Mouse (Mus musculus): ENCODE data around the gene Tas1r3.

Gene Tas1r3

DNA sequence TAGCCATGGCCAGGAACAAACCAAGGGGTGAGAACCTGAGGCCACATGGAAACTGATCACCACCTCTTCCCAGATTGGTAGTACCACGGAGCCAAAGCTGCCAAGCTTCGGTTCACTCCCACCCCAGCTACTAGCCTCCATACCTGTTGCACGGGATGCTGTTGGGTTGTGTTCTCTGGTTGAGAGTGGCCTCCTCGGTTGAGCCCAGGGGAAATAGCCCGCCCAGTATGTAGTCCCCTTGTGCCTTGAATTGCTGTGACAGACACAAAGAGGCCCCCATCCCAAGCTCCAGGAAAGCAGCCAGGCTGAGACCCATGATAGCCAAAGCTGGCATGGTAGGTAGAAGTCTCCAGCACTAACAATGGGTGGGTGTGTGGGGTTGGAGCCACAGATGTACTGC, at the start of gene Tas1r3:
Tas1r3 (minus strand) TSS at position 362 of the 400 bp plus-strand sequence.
- in situ Hi-C loops (cut with MboI; ENCODE audit: unreplicated experiment in 2 of 2), result no loop called here

- in situ Hi-C loops (cut with MboI; ENCODE audit: unreplicated experiment in 2 of 2), result no loop called here
Observed at GRCm38 (mm10) chr4:155908751-155909150, 45.6 kb upstream of the Tas1r3 start.

DNA sequence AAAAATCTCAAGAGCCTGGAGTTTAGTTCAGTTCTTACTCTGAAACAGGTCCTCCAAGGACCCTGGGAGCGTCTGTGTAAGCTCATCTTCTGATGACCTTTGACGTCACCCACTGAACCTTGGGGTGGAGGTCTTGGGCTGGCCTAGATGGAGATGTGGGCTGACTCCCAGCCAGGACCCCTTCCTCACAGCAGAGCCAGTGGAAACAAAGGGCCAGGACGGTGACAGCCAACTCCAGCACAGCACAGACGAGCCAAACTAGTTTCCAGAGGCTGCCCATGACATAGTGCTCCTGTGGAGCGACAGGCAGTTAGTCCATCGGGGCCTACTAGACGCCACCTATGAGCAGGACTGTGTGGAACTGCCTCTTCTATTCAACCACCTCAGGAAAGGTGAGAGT, 45.1 kb upstream of the Tas1r3 start:
- in situ Hi-C loops (cut with MboI; ENCODE audit: unreplicated experiment in 2 of 2), result no loop called here

DNA sequence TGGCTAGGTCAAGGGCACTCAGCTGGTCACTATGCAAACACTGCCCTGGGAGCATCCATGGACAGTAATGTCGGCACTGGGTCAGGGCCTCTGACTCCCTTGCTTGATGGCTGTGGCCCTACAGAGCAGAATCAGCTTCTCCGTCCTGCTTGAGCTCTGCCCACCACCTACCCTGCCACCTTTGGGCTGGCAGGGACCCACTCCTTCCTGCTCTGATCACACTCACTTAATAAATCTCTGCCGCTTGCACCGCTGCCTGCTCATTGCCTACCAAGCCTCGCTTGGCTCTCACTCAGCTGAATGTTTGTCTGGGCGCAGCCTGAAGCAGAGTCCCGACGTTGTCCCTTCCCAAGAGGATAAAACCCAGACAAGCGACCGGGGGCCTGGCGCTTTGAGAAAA, 43.8 kb upstream of the Tas1r3 start:
- in situ Hi-C loops (cut with MboI; ENCODE audit: unreplicated experiment in 2 of 2), result no loop called here

DNA sequence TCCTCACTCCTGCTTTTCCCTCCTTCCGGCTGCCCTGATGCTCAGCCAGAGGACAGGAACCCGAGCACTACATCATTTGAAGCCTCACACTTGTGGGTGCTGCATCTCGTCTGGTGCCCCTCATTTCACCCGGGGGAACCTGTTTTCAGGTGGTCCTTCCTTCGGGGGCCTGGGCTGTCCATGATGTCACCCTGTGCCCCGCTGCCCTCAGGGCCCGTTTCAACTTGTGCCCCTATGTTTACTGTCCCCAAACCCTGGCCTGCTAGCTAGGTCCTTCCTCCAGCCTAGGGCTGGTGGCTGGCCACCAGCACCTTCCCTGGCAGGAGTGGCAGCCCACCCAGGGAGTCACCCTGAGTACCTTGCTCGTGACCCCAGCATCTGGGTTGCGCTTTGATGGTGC, 43.0 kb upstream of the Tas1r3 start:
- in situ Hi-C loops (cut with MboI; ENCODE audit: unreplicated experiment in 2 of 2), result no loop called here

DNA sequence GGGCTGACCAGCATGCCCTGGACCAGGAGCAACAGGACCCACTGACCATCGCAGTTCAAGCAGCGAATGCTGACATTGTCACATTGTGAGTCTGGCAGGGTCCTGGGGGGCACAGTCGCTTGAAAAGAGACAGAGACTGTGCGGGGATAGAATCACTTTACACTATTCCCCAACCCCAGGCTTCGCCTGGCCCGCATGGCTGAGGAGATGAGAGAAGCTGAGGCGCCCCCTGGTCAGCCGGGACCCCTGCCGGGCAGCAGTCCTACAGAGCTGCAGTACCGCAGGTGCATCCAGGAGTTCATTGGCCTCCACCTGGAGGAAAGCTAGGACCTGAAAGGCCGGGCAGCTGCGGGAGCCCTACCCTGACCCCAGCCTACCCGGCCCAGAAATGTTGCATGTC, 42.5 kb upstream of the Tas1r3 start:
- in situ Hi-C loops (cut with MboI; ENCODE audit: unreplicated experiment in 2 of 2), result no loop called here

- in situ Hi-C loops (cut with MboI; ENCODE audit: unreplicated experiment in 2 of 2), result no loop called here
Observed at GRCm38 (mm10) chr4:155904318-155905102, 41.3 kb upstream of the Tas1r3 start.

DNA sequence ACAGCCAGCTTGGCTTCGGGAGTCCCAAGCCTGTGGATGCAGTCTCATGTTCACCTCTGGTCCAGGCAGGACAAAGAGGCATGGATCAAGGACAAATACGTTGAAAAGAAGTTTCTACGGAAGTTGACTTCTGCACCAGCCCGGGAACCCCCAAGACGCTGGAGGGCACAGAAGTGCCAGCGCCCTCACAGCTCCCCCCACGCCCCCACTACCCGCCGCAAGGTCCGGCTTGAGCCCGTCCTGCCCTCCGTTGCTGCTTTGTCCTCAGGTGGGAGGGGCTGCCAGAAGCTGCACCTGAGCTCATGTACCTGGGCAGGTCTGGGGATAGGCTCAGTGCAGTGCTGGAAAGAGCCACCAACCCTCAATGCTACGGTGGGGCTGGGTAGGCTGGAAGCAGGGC, 40.1 kb upstream of the Tas1r3 start:
- in situ Hi-C loops (cut with MboI; ENCODE audit: unreplicated experiment in 2 of 2), result no loop called here

DNA sequence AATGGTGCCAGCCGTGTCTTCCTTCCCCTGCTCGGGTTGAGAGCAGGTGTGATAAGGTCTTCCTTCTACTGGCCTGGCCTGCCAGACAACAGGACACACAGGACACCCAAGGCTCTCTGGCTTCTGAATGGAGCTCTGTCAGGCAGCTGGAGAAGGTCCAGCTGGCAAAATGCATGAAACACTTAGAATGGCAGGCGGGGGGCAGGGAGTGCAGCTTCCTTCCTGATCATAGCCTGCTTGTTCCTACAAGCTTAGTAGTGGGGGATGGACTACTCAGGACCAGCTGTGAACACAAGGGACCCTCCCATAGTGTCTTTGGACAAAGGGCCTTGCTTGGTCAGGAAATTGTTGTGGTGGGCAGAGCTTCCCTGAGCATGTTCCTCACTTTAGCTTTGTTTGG, 38.0 kb upstream of the Tas1r3 start:
- in situ Hi-C loops (cut with MboI; ENCODE audit: unreplicated experiment in 2 of 2), result no loop called here

DNA sequence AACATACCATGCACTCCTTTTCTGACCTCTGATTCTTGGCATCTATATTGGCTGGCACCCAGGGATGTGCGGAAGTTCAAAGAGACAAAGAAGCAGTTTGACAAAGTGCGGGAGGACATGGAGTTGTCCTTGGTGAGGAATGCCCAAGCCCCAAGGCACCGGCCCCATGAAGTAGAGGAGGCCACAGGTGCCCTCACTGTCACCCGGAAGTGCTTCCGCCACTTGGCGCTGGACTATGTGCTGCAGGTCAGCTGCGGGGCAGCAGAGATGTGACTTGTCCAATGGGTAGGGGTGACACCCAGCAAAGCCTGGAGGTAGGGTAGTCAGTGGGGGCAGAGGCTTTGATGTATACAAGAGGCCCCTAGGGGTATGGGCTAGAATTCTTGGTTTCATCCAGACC, 36.2 kb upstream of the Tas1r3 start:
- in situ Hi-C loops (cut with MboI; ENCODE audit: unreplicated experiment in 2 of 2), result no loop called here

GRCm38 (mm10) chr4:155898318-155898717, 35.2 kb upstream of the Tas1r3 start:
- in situ Hi-C loops (cut with MboI; ENCODE audit: unreplicated experiment in 2 of 2), result no loop called here

- in situ Hi-C loops (cut with MboI; ENCODE audit: unreplicated experiment in 2 of 2), result no loop called here
Observed at GRCm38 (mm10) chr4:155896461-155896860, 33.3 kb upstream of the Tas1r3 start.

DNA sequence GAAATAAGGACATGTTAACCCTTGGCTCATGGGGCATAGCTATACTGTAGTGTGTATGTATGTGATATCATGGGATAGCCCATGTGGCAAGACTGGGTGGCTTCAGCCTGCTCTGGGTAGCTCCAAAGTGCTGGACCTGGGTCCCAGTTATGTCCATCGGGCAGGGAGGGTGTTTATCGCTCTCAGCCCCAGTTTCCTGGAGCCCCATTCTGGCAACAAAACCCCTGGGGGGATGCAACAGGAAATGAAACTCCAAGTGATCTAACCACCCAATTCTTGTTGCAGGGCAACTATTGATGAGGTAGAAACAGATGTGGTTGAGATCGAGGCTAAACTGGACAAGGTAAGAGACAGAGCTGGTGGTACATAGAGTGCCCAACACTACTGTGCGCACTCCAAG, 32.7 kb upstream of the Tas1r3 start:
- in situ Hi-C loops (cut with MboI; ENCODE audit: unreplicated experiment in 2 of 2), result no loop called here

GRCm38 (mm10) chr4:155895216-155895615, 32.1 kb upstream of the Tas1r3 start:
- in situ Hi-C loops (cut with MboI; ENCODE audit: unreplicated experiment in 2 of 2), result no loop called here

DNA sequence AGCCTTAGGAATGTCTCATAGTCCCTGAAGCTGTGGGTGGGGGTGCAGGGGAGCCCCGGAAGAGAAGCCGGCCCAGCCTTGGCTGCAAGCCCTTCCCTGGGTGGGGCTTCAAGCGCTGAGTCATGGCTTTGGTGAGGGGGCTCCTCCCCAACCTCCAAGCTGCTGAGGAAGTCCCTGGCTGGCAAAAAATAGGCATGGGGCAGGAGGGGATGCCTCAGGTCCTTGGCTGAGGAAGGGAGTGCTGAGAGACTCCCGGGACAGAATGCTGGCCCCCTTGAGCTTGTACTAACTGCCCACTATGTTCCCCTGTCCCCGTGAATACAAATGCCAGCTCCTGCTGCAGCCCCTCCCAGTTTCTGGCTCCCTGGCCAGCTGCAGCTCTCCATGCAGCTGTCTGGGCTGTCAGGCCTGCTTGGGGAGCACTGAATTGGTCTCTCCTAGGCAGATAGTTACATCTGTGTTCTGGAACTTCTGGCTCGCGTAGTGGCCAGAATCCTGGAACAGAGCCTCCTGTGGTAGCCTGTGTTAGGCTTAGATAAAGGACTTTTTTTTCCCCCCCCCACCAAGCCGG, 31.2 kb upstream of the Tas1r3 start:
- in situ Hi-C loops (cut with MboI; ENCODE audit: unreplicated experiment in 2 of 2), result loop anchor here in 1 of 2 experiments (5.0 kb wide), 1 partner anchor 48 kb away; the partner anchor contains the start of gene Ube2j2

- in situ Hi-C loops (cut with MboI; ENCODE audit: unreplicated experiment in 2 of 2), result loop anchor here in 1 of 2 experiments (5.0 kb wide), 1 partner anchor 49 kb away; the partner anchor contains the start of gene Ube2j2
Observed at GRCm38 (mm10) chr4:155893212-155893690, 30.1 kb upstream of the Tas1r3 start.

- in situ Hi-C loops (cut with MboI; ENCODE audit: unreplicated experiment in 2 of 2), result loop anchor here in 1 of 2 experiments (5.0 kb wide), 1 partner anchor 50 kb away; the partner anchor contains the start of gene Ube2j2
Observed at GRCm38 (mm10) chr4:155892438-155893211, 29.5 kb upstream of the Tas1r3 start.

DNA sequence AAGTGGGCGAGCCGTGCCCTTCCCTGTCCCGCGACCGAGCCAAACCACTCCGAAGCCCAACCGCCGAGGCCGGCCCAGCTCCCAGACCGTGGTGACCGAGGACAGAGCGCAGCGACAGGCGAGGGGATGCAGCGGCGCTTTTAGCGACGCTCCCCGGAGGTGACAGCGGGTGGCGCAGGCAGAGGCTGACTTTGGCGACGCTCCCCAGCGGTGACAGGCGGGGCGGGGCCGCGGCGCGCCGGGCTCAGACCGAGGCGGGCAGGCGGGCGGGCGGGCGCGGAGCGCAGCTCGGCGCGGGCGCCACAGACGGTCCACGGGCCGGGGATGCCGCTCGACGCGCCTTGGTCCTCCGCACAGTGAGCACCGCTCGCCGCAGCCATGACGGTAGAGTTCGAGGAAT, 28.9 kb upstream of the Tas1r3 start:
- in situ Hi-C loops (cut with MboI; ENCODE audit: unreplicated experiment in 2 of 2), result loop anchor here in 1 of 2 experiments (5.0 kb wide), 1 partner anchor 50 kb away; the partner anchor contains the start of gene Ube2j2

DNA sequence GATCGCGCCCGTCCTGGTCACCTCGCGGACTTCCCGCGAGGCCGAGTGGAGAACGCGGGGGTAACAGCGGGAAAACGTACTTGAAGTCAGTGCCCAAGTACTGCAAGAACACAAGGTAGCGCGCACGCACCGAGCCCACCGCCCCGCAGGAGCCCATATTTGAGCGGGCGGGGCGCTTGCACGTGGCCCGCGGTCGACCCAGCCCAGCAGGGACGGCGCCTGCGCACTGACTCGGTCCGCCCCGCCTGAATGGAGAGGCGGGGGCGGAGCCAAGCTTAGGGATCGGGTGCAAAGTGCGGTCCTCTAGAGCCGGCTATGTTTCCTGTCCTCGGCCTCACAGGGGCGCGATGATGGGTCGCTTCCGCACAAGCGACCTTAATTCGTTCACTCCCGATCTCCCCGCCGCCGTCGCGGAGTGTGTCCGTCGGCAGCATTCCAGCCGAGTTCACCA, 28.4 kb upstream of the Tas1r3 start, which contains the start of the genes Pusl1 and Acap3:
Pusl1 (minus strand) TSS at position 231 of the 451 bp plus-strand sequence.
Acap3 (plus strand) TSS at position 272 of the 451 bp plus-strand sequence.
- in situ Hi-C loops (cut with MboI; ENCODE audit: unreplicated experiment in 2 of 2), result loop anchor here in 1 of 2 experiments (5.0 kb wide), 1 partner anchor 51 kb away; the partner anchor contains the start of gene Ube2j2

DNA sequence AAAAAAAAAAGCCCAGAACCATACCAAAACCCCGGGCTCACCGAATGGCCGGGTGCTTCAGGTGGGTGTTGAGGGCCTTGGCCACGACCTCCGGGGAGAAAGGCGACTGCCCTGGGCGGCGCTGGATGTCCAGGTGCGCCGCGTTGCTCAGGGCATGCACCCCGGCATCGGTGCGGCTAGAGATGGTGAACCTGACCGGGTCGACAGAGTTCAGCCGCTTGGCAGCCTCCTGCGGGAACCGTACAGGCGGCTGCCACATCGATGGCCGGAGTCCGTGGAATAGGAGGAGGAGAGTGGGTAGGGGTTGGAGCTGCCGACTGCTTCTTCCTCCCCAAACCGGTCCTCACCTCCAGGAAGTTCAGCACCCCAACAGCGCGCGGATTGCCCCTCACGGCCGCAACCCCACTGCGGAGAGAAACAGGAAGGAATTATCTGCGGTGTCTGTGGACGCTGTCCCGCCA, 27.9 kb upstream of the Tas1r3 start:
- in situ Hi-C loops (cut with MboI; ENCODE audit: unreplicated experiment in 2 of 2), result loop anchor here in 1 of 2 experiments (5.0 kb wide), 1 partner anchor 51 kb away; the partner anchor contains the start of gene Ube2j2

All from v-Abl transformed pro-B cells (cell line).